Mouse (Mus musculus) central nervous system, embryonic 11.5 days (tissue): ENCODE measurements around the gene Srsx. TPM values are rescaled to one million over a fixed set of nuclear protein-coding genes. Genes with fewer than 3 reads are reported as not detected.

Experiments used
- polyA plus RNA-seq: library from polyadenylated mRNA; depleted of rRNA; stranded (reverse); fragments of >200 nt; gene quantifications from 2 replicates; pipeline ENCODE4 v1.2.3, GENCODE M21; 2012; rRNA removed

Srsx gene
- not detected in 2 replicates for polyA plus RNA-seq

GRCm38 (mm10) chrX:123222381-123222780 is at the start of gene Srsx:
Srsx (minus strand) TSS chrX:123222481.

GRCm38 (mm10) chrX:123246807-123247206 is 24.5 kb upstream of the Srsx start, which contains the start of gene Gm17577:
Gm17577 (minus strand) TSS chrX:123246907.

Other genes with a start within 250 kb of the Srsx start
- gene Gm17521, start 192.8 kb downstream of the Srsx start, polyA plus RNA-seq, result not detected in 2 replicates
- gene Cldn34c1, start 119.0 kb downstream of the Srsx start, polyA plus RNA-seq, result 7.7 and 18.1 TPM in 2 replicates
- not detected in 2 replicates for gene Gm17577, start 24.4 kb upstream of the Srsx start, polyA plus RNA-seq